Mouse (Mus musculus): ENCODE data around the gene Tcap. TPM values are rescaled to one million over a fixed set of nuclear protein-coding genes. Genes with fewer than 3 reads are reported as not detected.

Gene Tcap
- polyA plus RNA-seq, 1 experiment: not detected

DNA sequence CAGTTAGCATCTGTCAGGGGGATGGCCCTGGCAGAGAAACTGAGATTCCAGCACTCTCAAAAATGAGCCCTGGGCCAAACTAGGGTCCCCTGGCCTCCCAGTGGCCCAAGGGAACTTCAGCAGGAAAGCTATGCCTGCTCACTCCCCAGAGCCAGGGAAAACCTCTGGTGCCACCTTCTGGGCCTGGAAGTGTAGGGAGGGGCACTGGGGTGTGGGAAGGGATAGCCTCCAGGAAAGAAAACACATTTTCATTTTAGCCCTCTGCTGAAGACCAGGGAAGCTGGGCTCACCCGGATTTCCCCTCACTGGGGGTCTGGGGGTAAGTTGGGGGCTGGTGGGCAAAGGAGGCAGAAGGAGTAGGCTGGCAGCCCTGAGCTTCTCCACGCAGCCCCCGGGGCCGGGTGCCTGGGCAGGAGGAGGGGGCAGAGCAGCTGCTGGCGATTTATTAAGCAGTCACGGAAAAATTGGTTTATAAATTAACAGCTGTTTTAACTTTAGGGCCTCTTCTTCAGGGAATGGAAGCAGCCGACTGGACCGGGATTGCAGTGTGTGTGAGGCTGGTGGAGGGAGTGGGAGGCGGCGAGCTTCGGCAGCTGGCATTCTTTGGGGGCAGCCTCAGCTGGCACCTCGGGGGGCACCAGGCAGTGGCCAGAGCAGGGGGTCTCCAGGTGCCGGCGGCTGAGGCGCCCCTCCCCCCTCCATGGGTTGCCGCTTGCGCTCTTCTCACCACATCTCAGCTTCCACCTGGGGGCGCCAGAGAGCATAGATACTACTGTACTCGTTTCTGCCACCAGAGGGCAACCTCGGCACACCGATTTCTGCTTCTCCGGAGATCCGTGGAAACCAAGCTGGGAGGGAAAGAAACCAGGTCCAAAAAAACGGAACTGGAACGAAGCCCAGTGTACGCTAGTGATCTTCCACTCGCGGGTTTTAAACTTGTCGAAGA, 41.3 kb upstream of the Tcap start:
- TF ChIP-seq CTCF (IDR thresholded peaks at IDR 0.05; ENCODE audit: borderline replicate concordance, insufficient read depth, low read length): peak; percentile 99
- no peak for TF ChIP-seq POLR2A (IDR thresholded peaks at IDR 0.05; ENCODE audit: low read depth, low read length)
- Histone ChIP-seq H3K4me1 (ENCODE audit: control insufficient read depth, insufficient read depth, low read length) (no peaks in the 10 kb centered on the region), H3K27ac (ENCODE audit: insufficient read depth, low read length) (no peak overlapping the region), H3K4me3 (ENCODE audit: insufficient read depth, low read length) (no peak overlapping the region)

DNA sequence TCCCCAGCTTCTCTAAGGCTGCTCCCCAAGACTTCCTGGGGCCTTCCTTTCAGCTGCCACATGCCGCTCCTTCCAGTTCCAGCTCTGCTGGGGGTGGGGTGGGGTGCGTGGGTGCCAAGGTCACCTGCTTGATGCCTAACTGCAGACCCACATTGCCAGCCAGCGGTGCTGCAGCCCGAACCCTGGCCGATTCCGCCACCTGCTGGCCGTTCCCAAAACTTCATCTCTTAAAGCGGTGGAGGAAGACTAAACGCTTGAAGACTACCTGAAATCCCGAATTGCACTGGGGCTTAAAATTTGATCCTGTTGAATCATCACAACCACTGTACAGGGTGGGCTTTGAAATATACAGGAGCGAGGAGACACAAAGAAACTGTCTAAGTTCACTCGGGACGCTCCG, 38.4 kb upstream of the Tcap start:
- H3K4me3 ChIP-seq (ENCODE audit: insufficient read depth, low read length): no peak overlapping the region
- no peak overlapping the region for H3K27ac ChIP-seq (ENCODE audit: insufficient read depth, low read length)
- TF ChIP-seq POLR2A (IDR thresholded peaks at IDR 0.05; ENCODE audit: low read depth, low read length) (no peak), CTCF (IDR thresholded peaks at IDR 0.05; ENCODE audit: borderline replicate concordance, insufficient read depth, low read length) (peak; percentile 81)
- peaks cover 2% of the 10 kb centered on the region; the same call in 1 of the 2 replicates for H3K4me1 ChIP-seq (ENCODE audit: control insufficient read depth, insufficient read depth, low read length)

GRCm38 (mm10) chr11:98346168-98346567, 37.4 kb upstream of the Tcap start:
- TF ChIP-seq CTCF (IDR thresholded peaks at IDR 0.05; ENCODE audit: borderline replicate concordance, insufficient read depth, low read length) (no peak), POLR2A (IDR thresholded peaks at IDR 0.05; ENCODE audit: low read depth, low read length) (no peak)
- H3K4me3 ChIP-seq (ENCODE audit: insufficient read depth, low read length): no peak overlapping the region
- H3K27ac ChIP-seq (ENCODE audit: insufficient read depth, low read length): no peak overlapping the region
- H3K4me1 ChIP-seq (ENCODE audit: control insufficient read depth, insufficient read depth, low read length): peaks cover 2% of the 10 kb centered on the region; the same call in 1 of the 2 replicates

DNA sequence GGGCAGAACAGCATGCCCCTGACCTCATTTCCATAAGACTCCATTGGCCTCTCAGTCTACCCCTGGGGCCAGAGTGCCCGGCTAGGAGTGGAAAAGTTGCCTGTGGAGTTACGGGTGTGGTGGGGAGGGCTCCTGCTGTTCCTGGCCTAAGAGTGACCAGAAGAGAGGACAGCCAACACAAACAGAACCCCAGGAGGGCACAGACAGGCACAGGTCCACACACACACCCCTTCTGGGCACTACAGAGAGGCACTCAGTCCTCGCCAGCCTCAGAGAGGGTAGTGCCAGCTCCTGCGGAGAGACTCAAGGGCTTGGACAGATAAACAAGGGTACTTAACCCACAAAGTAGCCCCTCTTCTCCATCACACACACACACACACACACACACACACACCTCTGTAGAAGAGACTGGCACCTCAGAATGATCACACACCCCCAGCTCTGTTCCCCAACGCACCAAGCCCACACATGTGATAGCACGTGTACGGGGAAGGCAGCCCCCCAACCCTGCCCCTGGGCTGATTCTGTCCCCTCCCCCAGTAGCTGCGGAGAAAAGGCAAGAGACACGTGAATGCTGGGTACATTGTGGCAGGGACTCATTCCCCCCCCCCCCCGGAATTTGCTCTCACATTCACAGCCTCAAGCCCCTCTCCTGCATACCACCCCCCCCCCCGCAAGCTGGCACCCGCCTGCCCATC, 36.1 kb upstream of the Tcap start:
- H3K4me3 ChIP-seq (ENCODE audit: insufficient read depth, low read length): no peak overlapping the region
- TF ChIP-seq CTCF (IDR thresholded peaks at IDR 0.05; ENCODE audit: borderline replicate concordance, insufficient read depth, low read length): no peak
- H3K4me1 ChIP-seq (ENCODE audit: control insufficient read depth, insufficient read depth, low read length): peaks cover 2% of the 10 kb centered on the region; the same call in 1 of the 2 replicates

GRCm38 (mm10) chr11:98348083-98348961, 35.3 kb upstream of the Tcap start, which contains the start of gene Ppp1r1b:
Ppp1r1b (plus strand) TSS chr11:98348404.
- Histone ChIP-seq H3K27ac (ENCODE audit: insufficient read depth, low read length) (no peak within 1 kb of the TSS), H3K4me3 (ENCODE audit: insufficient read depth, low read length) (peak within 1 kb of the TSS; percentile 39), H3K4me1 (ENCODE audit: control insufficient read depth, insufficient read depth, low read length) (peaks cover 2% of the 10 kb centered on the region; the same call in 1 of the 2 replicates)
- TF ChIP-seq POLR2A (IDR thresholded peaks at IDR 0.05; ENCODE audit: low read depth, low read length) (no peak), CTCF (IDR thresholded peaks at IDR 0.05; ENCODE audit: borderline replicate concordance, insufficient read depth, low read length) (no peak)

More for the DNA sequence above, 36.1 kb upstream of the Tcap start:
- no peak overlapping the region for H3K27ac ChIP-seq (ENCODE audit: insufficient read depth, low read length)

DNA sequence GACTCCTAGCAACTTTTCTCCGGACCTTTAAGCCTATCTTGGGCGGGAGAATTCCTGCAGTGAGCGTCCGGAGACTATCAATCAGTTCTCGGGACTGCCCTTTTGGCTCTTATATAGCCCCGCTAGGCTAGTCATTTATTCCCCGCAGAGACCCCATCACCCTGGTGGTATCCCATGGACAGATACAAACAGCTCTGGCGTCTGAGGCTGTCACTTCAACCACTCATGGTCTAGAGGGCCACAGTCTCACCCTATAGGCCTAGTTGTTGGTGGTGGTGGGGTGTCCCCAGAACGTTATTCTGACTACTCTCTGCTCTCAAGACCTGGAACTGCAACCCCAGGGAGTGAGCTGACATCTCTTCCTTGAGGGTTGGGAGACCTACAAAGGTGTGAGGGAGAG, 34.3 kb upstream of the Tcap start:
- H3K4me1 ChIP-seq (ENCODE audit: control insufficient read depth, insufficient read depth, low read length): peaks cover 2% of the 10 kb centered on the region; the same call in 1 of the 2 replicates
- TF ChIP-seq POLR2A (IDR thresholded peaks at IDR 0.05; ENCODE audit: low read depth, low read length) (no peak), CTCF (IDR thresholded peaks at IDR 0.05; ENCODE audit: borderline replicate concordance, insufficient read depth, low read length) (no peak)
- H3K27ac ChIP-seq (ENCODE audit: insufficient read depth, low read length): no peak overlapping the region
- no peak overlapping the region for H3K4me3 ChIP-seq (ENCODE audit: insufficient read depth, low read length)

- H3K4me3 ChIP-seq (ENCODE audit: insufficient read depth, low read length): no peak overlapping the region
- no peak for TF ChIP-seq POLR2A (IDR thresholded peaks at IDR 0.05; ENCODE audit: low read depth, low read length)
- TF ChIP-seq CTCF (IDR thresholded peaks at IDR 0.05; ENCODE audit: borderline replicate concordance, insufficient read depth, low read length): no peak
- peaks cover 2% of the 10 kb centered on the region; the same call in 1 of the 2 replicates for H3K4me1 ChIP-seq (ENCODE audit: control insufficient read depth, insufficient read depth, low read length)
- no peak overlapping the region for H3K27ac ChIP-seq (ENCODE audit: insufficient read depth, low read length)
These were observed 31.2 kb upstream of the Tcap start for GRCm38 (mm10) chr11:98352272-98352990.

- Histone ChIP-seq H3K27ac (ENCODE audit: insufficient read depth, low read length) (no peak overlapping the region), H3K4me1 (ENCODE audit: control insufficient read depth, insufficient read depth, low read length) (no peaks in the 10 kb centered on the region), H3K4me3 (ENCODE audit: insufficient read depth, low read length) (no peak overlapping the region)
- TF ChIP-seq CTCF (IDR thresholded peaks at IDR 0.05; ENCODE audit: borderline replicate concordance, insufficient read depth, low read length) (no peak), POLR2A (IDR thresholded peaks at IDR 0.05; ENCODE audit: low read depth, low read length) (no peak)
These were observed 29.9 kb upstream of the Tcap start for GRCm38 (mm10) chr11:98353651-98354211.

Data from embryonic fibroblast, embryonic 13.5 days (primary cell).